Mouse (Mus musculus): ENCODE results near the gene Ppp2r5e.

Gene Ppp2r5e

DNA sequence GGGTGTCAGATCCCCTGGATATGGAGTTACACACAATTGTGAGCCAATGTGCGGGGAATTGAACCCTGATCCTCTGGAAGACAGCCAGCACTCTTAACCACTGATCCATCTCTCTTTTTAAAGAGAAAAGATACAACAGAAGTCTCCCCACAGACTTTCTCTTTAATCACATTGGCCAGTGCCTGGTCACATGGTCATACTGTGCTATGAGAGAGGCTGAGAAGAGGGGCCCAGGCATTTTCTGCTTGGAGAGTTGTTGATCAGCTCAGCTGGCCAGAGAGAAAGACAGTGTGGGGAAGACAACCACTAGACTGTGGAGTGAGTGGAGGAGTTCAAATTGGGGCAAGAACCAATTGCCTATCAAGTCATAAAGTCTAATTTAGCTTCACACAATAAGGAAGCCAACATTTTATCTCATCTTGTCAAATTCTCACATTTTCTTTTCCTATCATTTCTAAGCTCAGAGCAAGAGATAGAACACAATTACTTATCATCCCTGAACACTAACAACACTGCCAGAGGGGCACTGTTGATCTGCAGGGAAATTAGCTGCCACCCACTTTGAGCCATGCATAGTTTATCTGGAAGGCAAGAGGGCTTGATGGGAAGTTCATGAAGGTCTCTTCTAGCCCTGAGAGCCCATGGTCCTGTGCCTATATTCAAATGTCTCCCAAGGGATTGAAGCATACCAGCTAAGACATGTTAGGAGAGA lies 166.2 kb downstream of the Ppp2r5e start:
- DNase-seq (ENCODE audit: low spot score) = no peak

DNA sequence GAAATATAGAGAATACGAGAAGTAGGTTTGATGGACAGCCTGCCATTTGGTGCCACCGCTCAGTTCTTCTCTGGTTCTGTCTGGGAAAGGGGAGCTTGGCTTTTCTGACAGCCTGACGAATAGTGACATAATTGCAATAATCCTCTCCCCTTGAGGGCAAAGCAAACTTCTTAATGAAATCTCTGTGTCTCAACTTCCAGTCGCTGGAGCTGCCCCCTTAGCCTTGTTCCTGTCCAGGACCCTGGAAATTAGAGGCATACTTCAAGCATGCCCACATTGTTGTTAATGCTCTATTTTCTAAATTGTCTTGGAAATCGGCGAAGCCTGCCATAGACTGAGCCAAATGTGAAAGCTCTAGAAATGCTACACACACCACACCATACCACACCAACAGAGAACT lies 167.3 kb downstream of the Ppp2r5e start:
- DNase-seq (ENCODE audit: low spot score) = no peak

DNA sequence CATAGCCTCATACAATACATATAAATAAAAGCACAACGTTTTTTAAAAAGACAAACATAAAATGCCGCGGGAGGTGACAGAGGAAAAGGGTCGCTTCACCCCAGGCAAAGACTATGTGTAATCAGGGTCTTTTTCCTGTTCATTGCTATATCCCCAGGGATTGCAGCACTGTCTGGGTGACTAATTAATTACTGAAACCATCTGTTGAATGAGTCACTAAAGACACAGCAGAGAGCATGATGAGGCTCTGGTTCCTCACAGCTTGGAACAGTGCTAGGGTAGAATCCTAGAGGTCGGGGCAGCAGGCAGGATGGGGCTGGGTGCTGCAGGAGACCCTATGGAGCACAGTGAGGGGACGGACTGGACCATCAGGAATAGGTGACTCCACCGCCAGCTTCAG lies 170.2 kb downstream of the Ppp2r5e start:
- DNase-seq (ENCODE audit: low spot score) = no peak

DNA sequence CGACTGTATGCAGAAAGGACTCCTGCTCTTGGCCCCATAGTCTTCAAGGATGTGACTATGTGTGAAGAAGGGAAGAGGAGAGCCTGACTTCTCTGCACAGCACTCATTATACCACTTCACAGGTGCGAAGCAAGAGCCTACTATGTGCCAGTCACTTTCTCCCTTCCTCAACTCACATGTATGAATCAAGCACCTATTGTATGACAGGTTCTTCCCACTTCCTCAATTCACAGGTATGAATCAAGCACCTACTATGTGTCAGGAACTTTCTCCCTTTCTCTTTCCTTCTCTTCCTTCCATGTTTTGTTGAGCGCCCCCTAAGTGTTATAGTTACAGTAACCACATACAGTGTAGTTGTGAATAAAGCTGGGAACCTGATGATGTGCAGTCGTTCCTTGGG lies 171.2 kb downstream of the Ppp2r5e start:
- DNase-seq (ENCODE audit: low spot score) = no peak

DNA sequence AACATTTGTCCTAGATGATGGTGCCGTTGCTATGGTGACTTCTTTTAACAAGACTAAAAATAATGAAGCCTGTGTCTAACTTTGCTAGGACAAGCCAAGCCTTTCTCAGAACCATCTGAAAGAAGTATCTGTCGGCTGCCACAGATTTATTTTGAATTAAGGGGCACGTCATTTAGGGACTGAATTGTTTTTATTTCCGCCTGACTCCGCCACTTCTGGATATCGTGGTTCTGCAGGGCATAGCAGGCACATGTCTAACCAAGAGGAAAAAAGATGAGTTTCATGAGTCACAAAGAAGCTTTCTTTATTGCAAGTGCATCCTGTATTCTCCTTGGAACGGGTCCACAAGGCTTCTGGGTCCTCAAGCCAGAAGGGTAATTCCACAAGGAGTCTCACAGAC lies 171.7 kb downstream of the Ppp2r5e start:
- no peak for DNase-seq (ENCODE audit: low spot score)

DNA sequence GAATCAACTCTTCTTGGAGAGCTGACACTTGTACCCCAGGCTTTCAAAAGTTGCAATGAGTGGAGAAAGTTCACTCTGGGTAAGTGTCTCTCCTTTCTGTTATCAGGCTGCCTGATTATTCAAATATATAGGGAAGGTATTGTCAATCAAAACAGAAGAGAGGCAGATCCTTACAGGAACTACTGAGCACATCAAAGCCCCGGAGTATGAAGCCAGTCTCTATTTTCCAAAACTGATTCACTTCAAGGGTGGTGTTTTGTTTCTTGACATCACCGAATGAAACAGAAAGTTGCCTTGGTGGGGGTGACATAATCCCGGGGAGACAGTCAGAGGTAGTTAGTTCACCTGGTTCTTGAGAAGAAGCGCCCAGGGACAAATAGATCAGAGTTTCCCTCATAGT lies 179.4 kb downstream of the Ppp2r5e start, which contains the start of gene Gphb5:
TSS of gene Gphb5 (minus strand) at position 101 of the 400 bp plus-strand sequence.
- DNase-seq (ENCODE audit: low spot score) = no peak

DNA sequence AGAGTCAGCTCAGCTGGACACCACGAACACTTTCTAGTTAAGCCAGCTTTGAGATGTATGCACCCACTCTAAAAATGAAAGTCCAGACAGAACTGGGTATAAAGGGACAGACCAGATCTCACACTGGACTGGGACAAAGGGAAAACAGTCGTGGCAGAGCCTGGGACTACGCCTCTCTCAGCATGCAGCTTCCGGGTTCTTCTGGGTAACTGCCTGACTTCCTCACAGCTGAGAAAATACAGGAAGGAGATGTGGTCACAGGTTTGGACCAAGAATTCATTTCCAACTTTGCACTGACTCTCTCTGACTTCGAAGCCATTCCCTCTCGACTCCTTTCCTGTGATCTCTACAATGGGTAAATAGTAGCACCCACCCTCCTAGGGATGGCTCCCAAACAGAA lies 181.1 kb downstream of the Ppp2r5e start:
- DNase-seq (ENCODE audit: low spot score) = no peak

DNA sequence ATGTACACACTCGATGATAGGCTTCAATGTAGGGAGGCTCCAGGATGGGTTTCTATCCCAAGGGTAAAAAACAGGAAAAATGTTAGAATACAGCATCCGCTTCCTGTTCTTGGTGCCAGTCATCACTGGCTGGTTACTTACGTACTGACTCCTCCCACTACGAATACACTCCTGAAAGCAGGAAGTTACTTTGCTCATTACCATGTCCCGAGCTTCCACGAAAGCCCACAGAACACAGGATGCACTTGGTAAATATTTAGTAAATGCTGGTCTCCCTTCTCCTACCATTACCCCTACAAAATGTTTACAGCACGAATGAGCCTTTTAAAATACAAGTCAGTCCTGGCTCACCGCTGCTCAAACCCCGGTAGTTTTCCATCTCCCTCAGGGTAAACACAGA lies 183.1 kb downstream of the Ppp2r5e start:
- DNase-seq (ENCODE audit: low spot score) = no peak
